Mouse (Mus musculus) gastrocnemius, postnatal 36 days (tissue): ENCODE measurements at regions not wholly inside any gene's neighbourhood (a gene's known extent, or its start where the extent isn't known, plus 50 kb on each side); places are given as distances from the start of the nearest gene placed in this dataset.
"Not testable (repeated sequence)": the region's sequence is repeated elsewhere in the genome, so short reads cannot be mapped to it uniquely, and the experiment has no call there.

Experiments used
- DNase-seq, 2 experiments: peaks; one replicate each; pipeline ENCODE4 v3.0.0; 2022
- intact Hi-C: fragments of 180-260 bp; cut with DNase I; formaldehyde crosslinking; loops from one replicate; pipeline ENCODE4 v1.15.1; 2025

GRCm38 (mm10) chr7:73827549-73827948, 87.4 kb downstream of the Fam174b start:
- DNase-seq = no peak
- intact Hi-C loops = no loop called here

- DNase-seq = no peak
- intact Hi-C loops = no loop called here
Measured at GRCm38 (mm10) chr7:73830581-73830980, 90.5 kb downstream of the Fam174b start.

GRCm38 (mm10) chr7:73840381-73840780, 100.3 kb downstream of the Fam174b start:
- no peak for DNase-seq

GRCm38 (mm10) chr7:73852184-73852583, 112.1 kb downstream of the Fam174b start:
- DNase-seq = no peak
- intact Hi-C loops = no loop called here

More at GRCm38 (mm10) chr7:73840381-73840780, 100.3 kb downstream of the Fam174b start:
- intact Hi-C loops = no loop called here

- DNase-seq, intact Hi-C loops: not testable (repeated sequence)
Measured at GRCm38 (mm10) chr7:73853296-73853950, 113.3 kb downstream of the Fam174b start.

GRCm38 (mm10) chr7:73855489-73855888, 115.4 kb downstream of the Fam174b start:
- DNase-seq = no peak
- intact Hi-C loops = loop anchor here (2.0 kb wide), 1 partner anchor 201 kb away; no protein-coding TSS in a partner anchor

DNA sequence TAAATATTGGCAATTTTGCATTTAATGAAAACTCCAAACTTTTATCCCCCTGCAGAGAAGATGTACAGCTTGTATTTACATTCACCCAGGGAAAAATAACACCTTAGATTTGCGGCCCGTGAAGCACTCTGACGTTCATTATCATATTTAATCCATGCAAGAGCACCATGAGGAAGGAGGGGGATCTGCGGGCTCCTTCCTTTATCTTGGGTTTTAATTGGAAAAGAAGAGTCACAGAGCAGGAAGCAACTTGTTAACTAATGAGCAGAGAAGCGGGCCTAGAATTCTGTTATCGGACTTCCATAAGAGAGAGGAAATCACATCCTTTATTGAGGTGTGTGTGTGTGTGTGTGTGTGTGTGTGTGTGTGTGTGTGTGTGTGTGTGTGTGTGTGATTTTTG, 116.8 kb downstream of the Fam174b start:
- intact Hi-C loops = no loop called here
- DNase-seq = no peak

DNA sequence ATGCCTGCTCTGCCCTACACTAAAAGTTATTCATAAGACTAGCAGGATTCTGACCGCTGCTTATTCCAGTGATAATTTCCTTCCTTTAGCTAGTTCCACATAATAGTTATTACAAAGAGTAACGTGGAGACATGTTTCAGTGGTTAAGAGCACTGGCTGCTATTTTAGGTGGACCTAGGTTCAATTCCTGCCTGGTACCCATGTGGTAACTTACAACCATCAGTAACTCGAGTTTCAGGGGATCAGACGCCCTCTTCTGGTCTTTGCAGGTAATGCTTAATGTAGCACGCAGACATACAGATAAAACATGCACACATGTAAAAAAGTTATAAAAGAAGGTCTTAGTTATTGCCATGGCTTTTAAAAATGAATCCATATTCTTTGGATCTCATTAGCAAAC, 125.0 kb downstream of the Fam174b start:
- intact Hi-C loops = no loop called here
- no peak for DNase-seq

GRCm38 (mm10) chr7:73872181-73872580, 132.1 kb downstream of the Fam174b start:
- no peak for DNase-seq
- intact Hi-C loops = no loop called here

GRCm38 (mm10) chr7:73881252-73882042, 132.0 kb downstream of the St8sia2 start:
- intact Hi-C loops = no loop called here
- no peak for DNase-seq

- no peak for DNase-seq
- intact Hi-C loops = no loop called here
Measured at GRCm38 (mm10) chr7:73886152-73886551, 127.3 kb downstream of the St8sia2 start.
